Mouse (Mus musculus) adrenal gland, adult 2 months (tissue): ENCODE measurements around the gene Ralgps1. TPM values are rescaled to one million over a fixed set of nuclear protein-coding genes. Genes with fewer than 3 reads are reported as not detected.

Experiments
- DNase-seq: peaks from one replicate; pipeline ENCODE4 v3.0.0; 2021
- polyA plus RNA-seq: library from polyadenylated mRNA; depleted of rRNA; stranded (reverse); fragments of >200 nt; gene quantifications from 2 replicates; pipeline ENCODE4 v1.2.3, GENCODE M21; 2012
- total RNA-seq, 2 experiments: library from RNA; stranded (reverse); gene quantifications; 2 replicates each; pipeline ENCODE4 v1.2.3; 2021

Ralgps1 gene
- total and polyA plus RNA-seq, 3 experiments, result 2.8 to 5.1 (median 4.2) TPM

- DNase-seq, result no peak
Measured at GRCm38 (mm10) chr2:33279758-33280157, 91.5 kb downstream of the Ralgps1 start.

GRCm38 (mm10) chr2:33274719-33275490 lies 96.4 kb downstream of the Ralgps1 start:
- peak; percentile 20 for DNase-seq

GRCm38 (mm10) chr2:33272665-33273439 lies 98.4 kb downstream of the Ralgps1 start:
- DNase-seq, result no peak

GRCm38 (mm10) chr2:33271511-33271910 lies 99.8 kb downstream of the Ralgps1 start:
- no peak for DNase-seq

GRCm38 (mm10) chr2:33270569-33270968 lies 100.7 kb downstream of the Ralgps1 start:
- no peak for DNase-seq

- no peak for DNase-seq
Measured at GRCm38 (mm10) chr2:33269132-33269493, 102.2 kb downstream of the Ralgps1 start.

GRCm38 (mm10) chr2:33268384-33269131 lies 102.7 kb downstream of the Ralgps1 start:
- DNase-seq, result peak; percentile 78

- no peak for DNase-seq
Measured at GRCm38 (mm10) chr2:33267075-33267474, 104.2 kb downstream of the Ralgps1 start.

- no peak for DNase-seq
Measured at GRCm38 (mm10) chr2:33265793-33266192, 105.5 kb downstream of the Ralgps1 start.

GRCm38 (mm10) chr2:33261475-33261874 lies 109.8 kb downstream of the Ralgps1 start:
- no peak for DNase-seq

GRCm38 (mm10) chr2:33260772-33261171 lies 110.5 kb downstream of the Ralgps1 start:
- DNase-seq, result no peak

- DNase-seq, result no peak
Measured at GRCm38 (mm10) chr2:33256769-33257537, 114.3 kb downstream of the Ralgps1 start.

GRCm38 (mm10) chr2:33254318-33254985 lies 116.8 kb downstream of the Ralgps1 start:
- no peak for DNase-seq

- no peak for DNase-seq
Measured at GRCm38 (mm10) chr2:33253572-33254190, 117.6 kb downstream of the Ralgps1 start.

- DNase-seq, result no peak
Measured at GRCm38 (mm10) chr2:33252751-33253150, 118.5 kb downstream of the Ralgps1 start.

GRCm38 (mm10) chr2:33249922-33250633 lies 121.2 kb downstream of the Ralgps1 start:
- no peak for DNase-seq

- DNase-seq, result no peak
Measured at GRCm38 (mm10) chr2:33248549-33248948, 122.7 kb downstream of the Ralgps1 start.

- DNase-seq, result no peak
Measured at GRCm38 (mm10) chr2:33246841-33247240, 124.4 kb downstream of the Ralgps1 start.

GRCm38 (mm10) chr2:33245350-33245749 lies 125.9 kb downstream of the Ralgps1 start:
- DNase-seq, result peak; percentile 54

- peak; percentile 50 for DNase-seq
Measured at GRCm38 (mm10) chr2:33244880-33245279, 126.4 kb downstream of the Ralgps1 start.
